Mouse (Mus musculus): ENCODE results near the gene Armc2.

DNA sequence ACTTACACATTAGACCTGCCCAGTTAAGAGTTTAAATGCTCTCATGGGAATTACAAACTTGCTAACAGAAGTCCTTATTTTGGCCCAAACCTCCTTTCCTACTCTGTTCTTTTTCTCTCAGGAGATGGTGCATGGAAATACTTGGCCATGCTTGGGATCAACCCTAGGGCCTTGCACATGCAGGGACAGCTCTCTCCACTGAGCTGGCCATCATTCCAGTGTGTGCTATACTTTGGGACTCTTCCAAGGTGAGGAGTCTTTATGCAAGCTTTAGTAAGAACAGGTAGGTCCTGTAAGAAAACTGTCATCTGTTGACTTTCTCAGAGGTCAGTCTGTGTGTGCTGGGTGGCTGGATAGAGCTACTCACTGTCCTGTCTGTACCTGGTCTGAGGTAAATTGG is 127.7 kb downstream of the Armc2 start:
- no peak for TF ChIP-seq CTCF (IDR thresholded peaks at IDR 0.05; ENCODE audit: extremely low read depth, insufficient read depth, insufficient read length, insufficient replicate concordance)
- no peak for TF ChIP-seq POLR2A (IDR thresholded peaks at IDR 0.05; ENCODE audit: low read depth, low read length)
